Mouse (Mus musculus) heart, postnatal 0 days (tissue): Measurements from ENCODE around the gene Pom121.

Source experiments
- CTCF ChIP-seq: IDR thresholded peaks from 2 replicates; pipeline ENCODE4 v1.5.1; 2016; ENCODE audit warnings: antibody characterized with exemption, control low read depth, low read depth
- EP300 ChIP-seq: IDR thresholded peaks from 2 replicates; pipeline ENCODE4 v1.6.1; 2016; ENCODE audit warnings: antibody characterized with exemption, low read depth

GRCm38 (mm10) chr5:135380681-135381080 is 13.7 kb downstream of the Pom121 start:
- TF ChIP-seq CTCF, result no peak
- TF ChIP-seq EP300, result no peak
